In the genomic region with DNA sequence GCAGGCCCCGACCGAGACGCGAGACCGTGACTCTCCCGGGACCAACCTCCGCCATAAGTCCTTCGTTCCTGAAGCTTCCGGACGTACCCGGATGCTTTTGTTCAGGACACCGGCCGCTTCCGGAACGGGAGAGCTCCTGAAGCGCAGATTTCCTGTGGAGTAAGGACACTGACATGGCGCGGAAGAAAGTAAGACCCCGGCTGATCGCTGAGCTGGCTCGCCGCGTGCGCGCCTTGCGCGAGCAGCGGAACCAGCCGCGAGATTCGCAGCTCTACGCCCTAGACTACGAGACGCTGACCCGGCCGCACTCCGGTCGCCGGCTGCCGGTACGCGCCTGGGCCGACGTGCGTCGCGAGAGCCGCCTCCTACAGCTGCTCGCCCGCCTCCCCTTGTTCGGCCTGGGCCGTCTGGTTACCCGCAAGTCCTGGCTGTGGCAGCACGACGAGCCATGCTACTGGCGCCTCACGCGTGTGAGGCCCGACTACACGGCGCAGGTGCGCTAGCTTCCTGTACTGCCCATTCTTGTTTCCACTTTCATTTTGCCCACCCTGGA, we compare ENCODE assay signal across 8 mouse cellular contexts. TPM values are rescaled to one million over a fixed set of nuclear protein-coding genes. Genes with fewer than 3 reads are reported as not detected.
DNase-seq lines count a peak whose midpoint lies in the region; ATAC-seq and TF ChIP-seq lines count a peak whose summit lies in the region.

Eme2 (minus strand) TSS at position 93 of the 553 bp plus-strand sequence.
Mrps34 (plus strand) TSS at position 122 of the 553 bp plus-strand sequence.

- WGBS in heart, embryonic 13.5 days: under 1% methylated on average over 62 of the region's 62 CpGs
- under 1% methylated on average over 62 of the region's 62 CpGs for WGBS in kidney, postnatal 0 days
- under 1% methylated on average over 61 of the region's 62 CpGs for WGBS in liver, embryonic 13.5 days (ENCODE audit: insufficient replicate concordance)
- under 1% methylated on average over 62 of the region's 62 CpGs for WGBS in stomach, embryonic 15.5 days

- H3K4me3 ChIP-seq in brown adipose tissue, adult 24 weeks (ENCODE audit: insufficient read depth, low read depth, low read length): peak within 1 kb of the TSS; percentile 88
- H3K4me3 ChIP-seq in heart, embryonic 13.5 days: peak within 1 kb of the TSS; percentile 87
- peak within 1 kb of the TSS; percentile 86 for H3K4me3 ChIP-seq in kidney, postnatal 0 days (replicated peaks; ENCODE audit: low read depth, low read length)
- peak within 1 kb of the TSS; percentile 95 for H3K4me3 ChIP-seq in liver, embryonic 13.5 days (replicated peaks)
- peak within 1 kb of the TSS; percentile 84 for H3K4me3 ChIP-seq in stomach, embryonic 15.5 days (replicated peaks)

- H3K9ac ChIP-seq in heart, embryonic 13.5 days: peak within 1 kb of the TSS; percentile 93
- peak within 1 kb of the TSS; percentile 93 for H3K9ac ChIP-seq in kidney, postnatal 0 days (ENCODE audit: low read depth, low read length)
- peak within 1 kb of the TSS; percentile 95 for H3K9ac ChIP-seq in liver, embryonic 13.5 days
- peak within 1 kb of the TSS; percentile 75 for H3K9ac ChIP-seq in stomach, embryonic 15.5 days

- H3K4me2 ChIP-seq in heart, embryonic 13.5 days: peak within 1 kb of the TSS; percentile 100
- peak within 1 kb of the TSS; percentile 95 for H3K4me2 ChIP-seq in kidney, postnatal 0 days (ENCODE audit: low read length)
- H3K4me2 ChIP-seq in liver, embryonic 13.5 days: peak within 1 kb of the TSS; percentile 96
- H3K4me2 ChIP-seq in stomach, embryonic 15.5 days: peak within 1 kb of the TSS; percentile 86

- peaks cover 6% of the 10 kb centered on the region for H3K4me1 ChIP-seq in brown adipose tissue, adult 24 weeks (ENCODE audit: control insufficient read depth, insufficient read depth, insufficient read length, low read length)
- peaks cover 46% of the 10 kb centered on the region for H3K4me1 ChIP-seq in heart, embryonic 13.5 days
- peaks cover 6% of the 10 kb centered on the region; the same call in 1 of the 2 replicates for H3K4me1 ChIP-seq in kidney, postnatal 0 days (replicated peaks; ENCODE audit: insufficient read depth, low read length)
- peaks cover 57% of the 10 kb centered on the region for H3K4me1 ChIP-seq in liver, embryonic 13.5 days (replicated peaks)
- H3K4me1 ChIP-seq in stomach, embryonic 15.5 days: peaks cover 27% of the 10 kb centered on the region

- H3K9me3 ChIP-seq in heart, embryonic 13.5 days: no peaks in the 10 kb centered on the region
- H3K9me3 ChIP-seq in kidney, postnatal 0 days (replicated peaks; ENCODE audit: low read length): no peaks in the 10 kb centered on the region
- no peaks in the 10 kb centered on the region for H3K9me3 ChIP-seq in liver, embryonic 13.5 days (replicated peaks)
- H3K9me3 ChIP-seq in stomach, embryonic 15.5 days: no peaks in the 10 kb centered on the region

- DNase-seq in CD8-positive naive resting alpha-beta T cell, adult 2 months (ENCODE audit: low read depth in 2 of 2, low spot score in 2 of 2): peak; percentile 67 to 69
- peak; percentile 60 for DNase-seq in fibroblast of lung, adult 2 months (ENCODE audit: low read depth)
- DNase-seq in kidney, postnatal 0 days (ENCODE audit: low spot score): peak; percentile 93
- peak; percentile 70 for DNase-seq in liver, embryonic 13.5 days
- DNase-seq in natural killer cell, adult 2 months (ENCODE audit: low spot score in 2 of 2): peak; percentile 48 to 64

- peak within 1 kb of the TSS; percentile 88 for H3K27ac ChIP-seq in brown adipose tissue, adult 24 weeks (replicated peaks; ENCODE audit: low read depth, low read length)
- H3K27ac ChIP-seq in heart, embryonic 13.5 days (replicated peaks): peak within 1 kb of the TSS; percentile 86
- peak within 1 kb of the TSS; percentile 89 for H3K27ac ChIP-seq in kidney, postnatal 0 days
- peak within 1 kb of the TSS; percentile 90 for H3K27ac ChIP-seq in liver, embryonic 13.5 days
- H3K27ac ChIP-seq in stomach, embryonic 15.5 days: peak within 1 kb of the TSS; percentile 85

- no peaks in the 10 kb centered on the region for H3K27me3 ChIP-seq in heart, embryonic 13.5 days (replicated peaks)
- no peaks in the 10 kb centered on the region for H3K27me3 ChIP-seq in kidney, postnatal 0 days (ENCODE audit: insufficient read depth, low read length)
- H3K27me3 ChIP-seq in liver, embryonic 13.5 days: no peaks in the 10 kb centered on the region
- no peaks in the 10 kb centered on the region for H3K27me3 ChIP-seq in stomach, embryonic 15.5 days (replicated peaks)

- peaks cover 70% of the 10 kb centered on the region for H3K36me3 ChIP-seq in heart, embryonic 13.5 days
- H3K36me3 ChIP-seq in kidney, postnatal 0 days (ENCODE audit: insufficient read depth, low read length): peaks cover 46% of the 10 kb centered on the region
- H3K36me3 ChIP-seq in liver, embryonic 13.5 days: peaks cover 73% of the 10 kb centered on the region
- peaks cover 48% of the 10 kb centered on the region for H3K36me3 ChIP-seq in stomach, embryonic 15.5 days

- ATAC-seq in heart, embryonic 13.5 days (ENCODE audit: extremely low read depth, insufficient number of reproducible peaks, low FRiP score, low TSS enrichment): 0 out of 2 replicates have a peak, but pooled peaks have one; percentile 15
- ATAC-seq in kidney, postnatal 0 days (replicated peaks; ENCODE audit: low FRiP score, low read depth): peak; percentile 38
- peak; percentile 59 for ATAC-seq in liver, embryonic 13.5 days (ENCODE audit: low read depth)
- peak; percentile 28; the same call in 1 of the 2 replicates for ATAC-seq in stomach, embryonic 15.5 days (ENCODE audit: insufficient read depth, low FRiP score, low read depth)

- no peak for TF ChIP-seq CTCF in kidney, postnatal 0 days (IDR thresholded peaks at IDR 0.05; ENCODE audit: low read depth)

RNA-seq across cellular contexts. Expression of gene Eme2, which starts in this region (rescaled TPM):
- 5.9 and 6.6 TPM in 2 replicates for polyA plus RNA-seq in brown adipose tissue, adult 24 weeks (2012; ENCODE audit: insufficient read depth, insufficient read length, missing spikeins)
- polyA plus RNA-seq in heart, embryonic 13.5 days (2015; fragmentation: Nextera tagmentation; extraction: Ambion mirVana): 20.7 and 22.5 TPM in 2 replicates
- 29.5 and 29.6 TPM in 2 replicates for polyA plus RNA-seq in kidney, postnatal 0 days (2015; fragmentation: Nextera tagmentation; extraction: Ambion mirVana)
- polyA plus RNA-seq in liver, embryonic 13.5 days (2015; fragmentation: Nextera tagmentation; extraction: Ambion mirVana): 13.8 and 14.6 TPM in 2 replicates
- 26.3 and 29.3 TPM in 2 replicates for polyA plus RNA-seq in stomach, embryonic 15.5 days (2015; fragmentation: Nextera tagmentation; extraction: Ambion mirVana)

RNA-seq across cellular contexts. Expression of gene Mrps34, which starts in this region (rescaled TPM):
- polyA plus RNA-seq in brown adipose tissue, adult 24 weeks (2012; ENCODE audit: insufficient read depth, insufficient read length, missing spikeins): 91.7 and 105 TPM in 2 replicates
- 79.2 and 81.5 TPM in 2 replicates for polyA plus RNA-seq in heart, embryonic 13.5 days (2015; fragmentation: Nextera tagmentation; extraction: Ambion mirVana)
- 141 TPM in 2 replicates for polyA plus RNA-seq in kidney, postnatal 0 days (2015; fragmentation: Nextera tagmentation; extraction: Ambion mirVana)
- polyA plus RNA-seq in liver, embryonic 13.5 days (2015; fragmentation: Nextera tagmentation; extraction: Ambion mirVana): 84.2 TPM in 2 replicates
- 102 and 112 TPM in 2 replicates for polyA plus RNA-seq in stomach, embryonic 15.5 days (2015; fragmentation: Nextera tagmentation; extraction: Ambion mirVana)

Comparison
In these comparisons a context has a peak if more than half of its experiments do, and no peak if none do; other contexts are left out.
1. Peak in every context shown above with its lines: DNase-seq, ATAC-seq, H3K4me3 ChIP-seq and H3K27ac ChIP-seq.